ENCODE assay signal across 8 mouse cellular contexts in genomic region chr5:14807136-14807535, GRCm38 (mm10).
DNase-seq lines count a peak whose midpoint lies in the region; ATAC-seq and TF ChIP-seq lines count a peak whose summit lies in the region.

No protein-coding gene starts in this region.

- no peak for TF ChIP-seq EP300 in heart, adult 2 months (IDR thresholded peaks at IDR 0.05; ENCODE audit: insufficient read depth, low read depth, low read length)

- no peak overlapping the region for H3K9ac ChIP-seq in heart, adult 2 months (ENCODE audit: low read depth, low read length)
- no peak overlapping the region for H3K9ac ChIP-seq in intestine, embryonic 15.5 days
- H3K9ac ChIP-seq in limb, embryonic 11.5 days (ENCODE audit: low read length), result no peak overlapping the region
- H3K9ac ChIP-seq in midbrain, postnatal 0 days (replicated peaks; ENCODE audit: low read length, poor library complexity, severe bottlenecking), result no peak overlapping the region

- peak; percentile 63 for TF ChIP-seq CTCF in heart, adult 2 months (IDR thresholded peaks at IDR 0.05)
- peak; percentile 77 for TF ChIP-seq CTCF in midbrain, postnatal 0 days (IDR thresholded peaks at IDR 0.05)

- DNase-seq in heart, adult 2 months, result no peak
- no peak for DNase-seq in heart, adult 11 months
- peak; percentile 61 for DNase-seq in adrenal gland, postnatal 14 days
- DNase-seq in embryo, embryonic 9.5 days (ENCODE audit: extremely low spot score), result peak; percentile 40
- DNase-seq in limb, embryonic 11.5 days (ENCODE audit: low spot score), result peak; percentile 68
- peak; percentile 81 for DNase-seq in midbrain, postnatal 0 days (ENCODE audit: low spot score)

- no peaks in the 10 kb centered on the region for H3K79me2 ChIP-seq in heart, adult 2 months (replicated peaks; ENCODE audit: control insufficient read depth, insufficient read depth, low read length)

- WGBS in heart, adult 2 months, result 2% methylated on average over 6 of the region's 6 CpGs
- 3% methylated on average over 6 of the region's 6 CpGs for WGBS in intestine, embryonic 15.5 days
- 6% methylated on average over 6 of the region's 6 CpGs for WGBS in limb, embryonic 11.5 days
- 3% methylated on average over 6 of the region's 6 CpGs for WGBS in midbrain, postnatal 0 days

- peak; percentile 91 for ATAC-seq in intestine, embryonic 15.5 days
- no peak; the same call in 1 of the 2 replicates for ATAC-seq in limb, embryonic 11.5 days (ENCODE audit: insufficient number of reproducible peaks, low FRiP score, low TSS enrichment, low read depth)
- ATAC-seq in midbrain, postnatal 0 days (ENCODE audit: low FRiP score), result peak; percentile 41; the same call in 1 of the 2 replicates
- ATAC-seq in erythroblast, adult 5-6 weeks (replicated peaks; ENCODE audit: low FRiP score, poor library complexity, severe bottlenecking), result no peak

- no peak overlapping the region for H3K4me3 ChIP-seq in heart, adult 2 months
- H3K4me3 ChIP-seq in intestine, embryonic 15.5 days (replicated peaks), result no peak overlapping the region
- no peak overlapping the region for H3K4me3 ChIP-seq in limb, embryonic 11.5 days (ENCODE audit: low read depth, low read length)
- no peak overlapping the region for H3K4me3 ChIP-seq in midbrain, postnatal 0 days (ENCODE audit: low read depth, low read length)

- TF ChIP-seq POLR2A in heart, adult 2 months (IDR thresholded peaks at IDR 0.05; ENCODE audit: insufficient read depth, low read depth, low read length), result no peak

- no peak overlapping the region for H3K27ac ChIP-seq in heart, adult 2 months
- no peak overlapping the region for H3K27ac ChIP-seq in intestine, embryonic 15.5 days
- no peak overlapping the region for H3K27ac ChIP-seq in limb, embryonic 11.5 days (replicated peaks; ENCODE audit: low read depth, low read length)
- no peak overlapping the region for H3K27ac ChIP-seq in midbrain, postnatal 0 days (ENCODE audit: low read depth, low read length)

- H3K4me1 ChIP-seq in heart, adult 2 months (ENCODE audit: control insufficient read depth, insufficient read depth, low read length), result no peaks in the 10 kb centered on the region
- no peaks in the 10 kb centered on the region for H3K4me1 ChIP-seq in intestine, embryonic 15.5 days (replicated peaks)
- H3K4me1 ChIP-seq in limb, embryonic 11.5 days (ENCODE audit: control insufficient read depth, insufficient read depth, low read length), result no peaks in the 10 kb centered on the region
- H3K4me1 ChIP-seq in midbrain, postnatal 0 days (ENCODE audit: insufficient read depth, low read length), result no peaks in the 10 kb centered on the region

- intact Hi-C loops in heart, adult 2 months (cut with DNase I), result no loop called here

- H3K27me3 ChIP-seq in heart, adult 2 months (ENCODE audit: control insufficient read depth, insufficient read depth, low read length), result no peaks in the 10 kb centered on the region
- H3K27me3 ChIP-seq in intestine, embryonic 15.5 days (replicated peaks), result no peaks in the 10 kb centered on the region
- H3K27me3 ChIP-seq in limb, embryonic 11.5 days (ENCODE audit: control insufficient read depth, insufficient read depth, low read length), result no peaks in the 10 kb centered on the region
- no peaks in the 10 kb centered on the region for H3K27me3 ChIP-seq in midbrain, postnatal 0 days (ENCODE audit: insufficient read depth, low read length)

- no peaks in the 10 kb centered on the region for H3K9me3 ChIP-seq in intestine, embryonic 15.5 days
- H3K9me3 ChIP-seq in limb, embryonic 11.5 days (ENCODE audit: control insufficient read depth, low read length), result no peaks in the 10 kb centered on the region
- no peaks in the 10 kb centered on the region for H3K9me3 ChIP-seq in midbrain, postnatal 0 days (ENCODE audit: low read length)

- H3K4me2 ChIP-seq in intestine, embryonic 15.5 days (replicated peaks), result no peak overlapping the region
- H3K4me2 ChIP-seq in limb, embryonic 11.5 days (ENCODE audit: low read depth, severe bottlenecking), result no peak overlapping the region
- no peak overlapping the region for H3K4me2 ChIP-seq in midbrain, postnatal 0 days (ENCODE audit: low read depth, low read length, poor library complexity, severe bottlenecking)

- no peaks in the 10 kb centered on the region for H3K36me3 ChIP-seq in heart, adult 2 months (ENCODE audit: control insufficient read depth, insufficient read depth, low read length)
- no peaks in the 10 kb centered on the region for H3K36me3 ChIP-seq in intestine, embryonic 15.5 days
- H3K36me3 ChIP-seq in limb, embryonic 11.5 days (ENCODE audit: control insufficient read depth, insufficient read depth, low read length), result no peaks in the 10 kb centered on the region
- H3K36me3 ChIP-seq in midbrain, postnatal 0 days (ENCODE audit: insufficient read depth, low read length), result no peaks in the 10 kb centered on the region

Comparison
In these comparisons a context has a peak if more than half of its experiments do, and no peak if none do; other contexts are left out.
1. DNase-seq: peak in adrenal gland, postnatal 14 days (single experiment), embryo, embryonic 9.5 days (single experiment), limb, embryonic 11.5 days (single experiment) and midbrain, postnatal 0 days (single experiment); none in heart, adult 2 months (0 of 2) and heart, adult 11 months (single experiment).
2. ATAC-seq: peak in intestine, embryonic 15.5 days (single experiment) and midbrain, postnatal 0 days (single experiment); none in limb, embryonic 11.5 days (single experiment) and erythroblast, adult 5-6 weeks (single experiment).